Mouse (Mus musculus): ENCODE measurements around the gene Aig1.

Aig1 gene

GRCm38 (mm10) chr10:13770720-13771119 is 98.1 kb downstream of the Aig1 start:
- DNase-seq, result no peak

GRCm38 (mm10) chr10:13769789-13770188 is 99.0 kb downstream of the Aig1 start:
- no peak for DNase-seq

DNA sequence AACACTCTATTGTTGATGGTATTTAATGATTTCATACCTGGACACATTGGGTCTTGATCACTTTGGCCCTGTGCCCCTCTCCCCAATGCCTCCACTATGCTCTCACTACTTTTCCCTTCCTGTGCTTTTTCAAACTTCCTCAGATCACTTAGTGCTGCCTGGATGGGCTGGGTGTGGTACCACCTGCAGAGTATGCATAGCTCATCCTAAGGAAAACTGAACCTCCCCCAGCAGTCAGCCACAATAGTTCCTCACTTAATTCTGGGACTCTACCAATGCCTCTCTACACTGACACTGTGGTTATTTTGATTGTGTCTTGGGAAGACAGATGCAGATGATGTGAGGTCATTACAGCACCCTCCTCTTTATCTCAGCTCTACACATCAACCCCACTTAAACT is 99.9 kb downstream of the Aig1 start:
- no peak for DNase-seq

DNA sequence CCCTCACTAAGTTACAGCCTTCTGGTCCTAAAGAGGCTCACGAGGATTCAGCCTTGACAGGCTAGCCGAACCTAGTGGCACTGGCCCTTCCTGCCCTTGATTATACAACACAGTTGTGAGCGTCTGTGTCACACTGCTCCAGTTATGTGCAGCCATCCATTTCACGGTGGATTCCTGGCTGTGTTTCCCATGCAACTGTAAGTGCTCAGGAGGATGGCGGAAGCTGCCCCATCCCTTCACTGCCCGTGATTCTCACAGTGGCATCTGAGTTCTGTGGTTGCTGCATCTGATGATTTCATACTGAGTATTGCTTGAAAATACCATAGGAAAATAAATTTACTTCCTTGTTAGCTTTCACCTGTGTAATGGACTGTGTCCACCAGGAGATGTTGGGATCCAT is 101.7 kb downstream of the Aig1 start:
- no peak for DNase-seq

GRCm38 (mm10) chr10:13763151-13763550 is 105.6 kb downstream of the Aig1 start:
- DNase-seq, result no peak

DNA sequence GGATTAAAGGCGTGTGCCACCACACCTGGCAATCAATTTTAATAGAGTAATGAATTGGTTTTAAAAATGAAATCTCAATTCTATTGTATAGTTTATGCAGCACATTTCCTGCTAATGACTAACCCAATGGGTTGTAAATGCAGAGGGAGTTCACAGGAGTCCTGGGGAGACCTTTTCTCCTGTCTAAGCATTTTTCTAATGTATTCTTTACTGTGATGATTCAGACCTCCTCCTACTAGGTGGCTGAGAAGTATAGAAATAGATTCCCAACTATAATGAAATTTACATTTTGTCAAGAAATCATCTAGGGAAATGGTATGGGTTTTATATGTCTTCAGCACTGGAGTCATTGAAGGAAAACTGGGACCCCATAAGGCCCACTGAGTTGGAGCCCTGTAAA is 114.1 kb downstream of the Aig1 start:
- DNase-seq, result no peak

GRCm38 (mm10) chr10:13753777-13754176 is 115.0 kb downstream of the Aig1 start:
- no peak for DNase-seq

- no peak for DNase-seq
Measured at GRCm38 (mm10) chr10:13739494-13740140, 129.2 kb downstream of the Aig1 start.

DNA sequence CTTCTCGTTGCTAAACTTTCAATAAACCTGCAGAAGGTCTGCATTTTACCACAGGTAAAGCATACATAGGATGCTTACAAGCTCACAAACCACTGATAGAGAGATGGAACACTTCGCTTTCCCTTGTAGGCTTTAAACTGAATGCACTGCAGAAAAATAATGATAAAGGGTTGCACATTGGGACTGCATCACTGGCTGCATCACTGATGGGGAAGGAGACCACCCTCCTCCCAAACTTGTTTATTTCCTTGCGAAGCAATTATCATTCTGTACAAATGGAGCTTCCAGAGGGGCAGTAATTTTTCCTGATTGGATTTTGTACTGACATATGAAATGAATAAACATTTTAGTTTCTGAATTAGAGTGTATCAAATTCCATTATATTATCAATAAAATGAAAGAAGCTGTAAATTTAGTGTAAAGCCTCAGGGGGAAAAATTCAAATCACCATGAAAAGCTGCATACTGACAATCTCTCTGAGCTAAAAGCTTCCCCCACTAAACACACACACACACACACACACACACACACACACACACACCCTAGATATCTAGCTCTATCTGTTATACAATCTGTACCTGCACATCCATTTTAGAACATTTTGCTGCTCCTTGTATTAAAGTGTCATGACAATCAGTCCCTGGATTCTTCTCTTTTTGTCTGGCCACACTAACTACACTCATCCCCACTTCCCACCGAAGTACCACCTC is 138.6 kb downstream of the Aig1 start:
- DNase-seq, result no peak

- DNase-seq, result peak; percentile 9
Measured at GRCm38 (mm10) chr10:13727676-13728075, 141.1 kb downstream of the Aig1 start.

DNA sequence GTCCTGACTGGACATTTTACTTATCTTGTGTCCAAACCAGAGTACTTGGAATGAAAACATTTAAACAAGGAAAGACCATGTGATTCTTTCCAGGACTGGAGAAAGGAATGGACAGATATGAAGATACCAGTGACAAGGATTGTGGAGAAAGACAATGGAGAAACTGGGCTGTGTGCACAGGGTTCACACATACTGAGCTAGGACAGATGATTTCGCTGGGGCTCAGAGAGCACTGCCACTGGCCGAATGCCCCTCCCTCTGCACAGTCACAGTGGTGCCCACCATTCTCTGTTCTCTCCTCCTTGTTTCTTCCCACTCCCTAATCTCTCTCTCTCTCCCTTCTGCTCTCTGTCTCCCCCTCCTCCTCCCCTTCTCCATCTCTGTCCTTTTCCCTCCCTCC is 142.6 kb downstream of the Aig1 start:
- no peak for DNase-seq

- no peak for DNase-seq
Measured at GRCm38 (mm10) chr10:13725276-13725675, 143.5 kb downstream of the Aig1 start.

- DNase-seq, result no peak
Measured at GRCm38 (mm10) chr10:13716132-13716531, 152.6 kb downstream of the Aig1 start.

DNA sequence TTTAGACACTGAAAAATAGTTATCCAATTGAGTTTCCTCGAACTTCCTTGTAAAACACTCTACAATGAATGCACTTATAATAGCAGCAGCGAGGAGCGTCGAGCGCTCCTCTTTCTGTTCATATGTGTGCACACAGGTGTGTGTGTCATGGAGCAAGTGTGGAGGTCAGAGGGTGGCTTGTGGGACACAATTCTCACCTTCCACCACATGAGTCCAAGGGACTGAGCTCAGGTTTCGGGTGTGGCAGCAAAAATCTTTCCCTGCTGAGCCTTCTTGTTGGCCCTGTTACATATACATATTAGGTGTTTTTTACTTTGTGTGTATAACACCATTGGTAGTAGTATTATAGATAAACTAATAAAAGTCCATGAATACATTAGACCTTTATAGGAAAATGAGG is 153.2 kb downstream of the Aig1 start:
- no peak for DNase-seq

- DNase-seq, result no peak
Measured at GRCm38 (mm10) chr10:13714920-13715293, 153.9 kb downstream of the Aig1 start.

- peak; percentile 9 for DNase-seq
Measured at GRCm38 (mm10) chr10:13714199-13714919, 154.4 kb downstream of the Aig1 start.

GRCm38 (mm10) chr10:13713711-13714110 is 155.1 kb downstream of the Aig1 start:
- no peak for DNase-seq

- DNase-seq, result no peak
Measured at GRCm38 (mm10) chr10:13713116-13713515, 155.7 kb downstream of the Aig1 start.

DNA sequence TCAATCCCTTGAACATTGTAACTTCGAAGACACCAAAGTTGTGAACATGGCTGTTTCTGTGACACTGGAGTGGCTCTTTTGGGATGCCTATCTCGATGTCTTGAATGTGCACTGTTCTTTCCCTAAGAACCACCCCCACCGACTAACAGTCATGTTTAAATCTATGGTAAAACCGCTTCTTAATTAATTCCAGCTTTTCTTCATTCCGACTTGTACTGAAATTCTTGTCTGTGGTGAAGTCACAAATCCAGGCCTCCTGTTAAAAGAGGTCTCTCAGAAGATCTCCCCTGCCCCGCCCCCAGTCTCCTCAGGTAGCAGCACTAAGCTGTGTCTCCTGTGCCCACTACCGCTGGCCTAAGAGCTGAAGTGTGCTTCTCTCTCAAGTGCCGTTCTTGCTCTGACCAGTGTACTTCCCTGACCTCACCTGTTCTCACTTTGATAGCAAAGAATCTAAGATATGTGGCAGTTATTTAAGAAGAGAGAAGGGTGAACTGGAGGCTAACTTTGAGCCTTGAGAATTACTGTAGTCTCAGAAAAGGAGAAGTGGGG is 157.4 kb downstream of the Aig1 start:
- DNase-seq, result no peak

GRCm38 (mm10) chr10:13705771-13706170 is 163.0 kb downstream of the Aig1 start:
- DNase-seq, result no peak

DNA sequence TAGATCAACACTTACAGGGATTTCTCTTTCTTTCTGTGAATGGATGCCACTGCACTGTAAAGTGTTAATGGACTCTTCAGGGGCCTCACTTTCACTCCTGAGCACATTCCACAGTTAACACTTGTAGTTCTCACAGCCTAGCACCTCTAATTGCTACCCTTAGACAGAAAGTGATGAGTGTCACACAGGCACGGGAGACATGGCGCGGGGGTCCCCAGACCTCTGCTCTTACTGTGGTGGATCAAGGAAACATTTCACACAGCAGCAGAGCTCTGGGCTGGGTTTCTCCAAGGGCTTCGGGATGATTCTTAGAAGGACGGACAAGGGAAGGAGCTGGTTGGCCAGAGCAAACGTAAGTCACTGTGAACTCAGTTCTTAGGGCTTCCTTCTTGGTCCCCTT is 166.1 kb downstream of the Aig1 start:
- DNase-seq, result no peak

- DNase-seq, result no peak
Measured at GRCm38 (mm10) chr10:13702043-13702442, 166.7 kb downstream of the Aig1 start.

DNA sequence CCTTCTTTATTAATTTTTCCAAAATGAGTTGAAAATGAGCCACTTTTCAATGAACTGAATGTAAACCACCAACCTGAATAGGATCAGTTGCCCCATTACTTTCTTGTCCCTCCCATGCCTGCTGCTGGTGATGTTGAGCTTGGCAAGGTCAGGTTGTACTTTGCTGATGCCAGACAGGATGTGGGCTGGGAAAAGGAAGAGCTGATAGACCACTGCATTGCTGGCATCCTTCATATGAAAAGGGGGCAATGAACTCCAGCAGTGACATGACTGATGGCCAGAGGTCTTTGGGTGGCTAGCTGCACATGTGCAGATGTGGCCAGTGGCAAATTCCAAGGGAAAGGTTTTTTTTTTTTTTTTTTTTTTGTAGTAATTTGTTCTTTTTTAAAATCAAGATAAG is 172.5 kb downstream of the Aig1 start:
- DNase-seq, result no peak

GRCm38 (mm10) chr10:13693276-13693675 is 175.5 kb downstream of the Aig1 start:
- no peak for DNase-seq
